Mouse (Mus musculus) thymus, postnatal 14 days (tissue): ENCODE results near the gene Gm9821.

Experiments
- DNase-seq: peaks from one replicate; pipeline ENCODE4 v3.0.0; 2021

Gm9821 gene

DNA sequence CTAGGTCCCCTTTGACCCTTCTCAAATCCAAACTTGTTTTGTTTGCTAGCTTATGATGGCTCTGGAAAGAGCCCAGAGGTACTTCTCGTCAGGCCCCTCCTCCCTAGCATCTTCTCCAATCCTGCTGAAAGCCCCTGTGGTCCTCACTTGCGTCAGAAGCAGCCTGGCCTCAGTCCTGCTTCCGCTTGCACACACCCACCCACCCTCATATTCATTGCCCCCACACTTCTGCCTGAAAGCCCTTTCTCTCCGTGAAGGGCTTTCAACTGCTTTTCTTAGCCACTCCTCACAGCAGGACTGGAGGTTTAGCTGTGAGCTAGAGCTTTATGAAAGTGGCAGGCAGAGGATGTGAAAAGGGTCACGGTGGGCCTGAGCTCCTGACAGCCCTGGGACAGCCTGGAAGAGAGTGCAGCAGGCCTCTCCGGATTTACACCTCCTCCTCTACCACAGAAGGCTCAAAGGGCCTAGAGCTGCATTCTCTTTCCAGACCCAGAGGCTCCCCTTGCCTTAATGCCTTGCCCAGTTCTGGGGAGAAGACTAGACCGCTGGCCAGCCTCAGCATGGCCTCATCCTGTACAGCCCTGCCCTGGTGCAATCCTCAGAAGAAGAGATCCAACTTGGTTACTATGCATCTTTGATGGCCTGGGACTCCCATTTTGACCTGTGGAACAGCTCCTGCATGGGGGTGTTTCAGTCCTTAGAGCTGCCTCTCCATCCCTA lies 28.1 kb downstream of the Gm9821 start:
- no peak for DNase-seq

DNA sequence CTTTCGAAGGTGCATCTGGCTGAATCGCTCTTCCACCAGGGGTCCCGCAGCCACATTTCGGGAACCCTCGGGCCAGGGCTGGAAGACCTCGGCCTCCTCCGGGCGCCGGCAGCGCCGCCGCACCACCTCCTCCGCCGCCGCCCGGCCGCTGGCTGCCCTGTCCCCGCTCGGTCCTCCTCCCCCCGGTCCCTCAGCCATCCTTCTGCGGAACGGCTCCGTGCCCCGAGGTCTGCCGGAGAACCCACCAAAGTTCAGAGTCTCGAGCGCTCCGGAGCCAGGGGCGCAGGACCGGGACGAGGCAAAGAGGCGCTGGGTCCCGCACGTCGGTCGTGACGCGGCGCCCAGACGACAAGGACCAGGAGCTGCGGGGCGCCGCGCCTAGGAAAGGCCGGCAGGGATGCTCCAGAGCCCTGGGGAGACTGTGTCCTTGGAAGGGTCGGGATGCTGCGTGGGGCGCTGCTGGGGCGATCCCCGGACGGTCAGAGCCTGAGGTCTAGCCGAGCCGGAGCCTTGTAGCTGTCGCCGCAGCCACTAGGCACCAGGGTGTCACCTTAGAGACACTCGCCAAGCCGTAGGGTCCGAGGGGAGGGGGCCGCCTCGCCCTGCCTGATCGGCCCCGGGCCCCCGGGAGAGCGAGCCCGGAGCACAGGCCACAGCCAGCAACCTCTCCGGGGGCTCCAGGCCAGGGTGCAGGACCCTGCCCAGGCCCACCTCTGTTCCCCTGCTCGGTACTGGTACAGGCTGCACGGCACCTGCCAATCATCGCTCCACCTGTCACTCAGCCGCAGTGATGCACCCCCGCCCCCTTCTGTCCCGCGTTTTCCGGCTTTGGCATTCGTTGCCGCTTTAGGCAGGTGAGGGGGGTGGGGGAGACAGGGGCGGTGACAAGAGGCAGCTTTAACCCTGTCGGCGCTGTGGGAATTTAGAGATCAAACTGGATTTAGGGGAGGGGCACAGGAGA lies 30.4 kb downstream of the Gm9821 start, which contains the start of gene Dgkz:
Gene Dgkz (minus strand): TSS at position 284 of the 961 bp plus-strand sequence.
- peak; percentile 76 for DNase-seq

DNA sequence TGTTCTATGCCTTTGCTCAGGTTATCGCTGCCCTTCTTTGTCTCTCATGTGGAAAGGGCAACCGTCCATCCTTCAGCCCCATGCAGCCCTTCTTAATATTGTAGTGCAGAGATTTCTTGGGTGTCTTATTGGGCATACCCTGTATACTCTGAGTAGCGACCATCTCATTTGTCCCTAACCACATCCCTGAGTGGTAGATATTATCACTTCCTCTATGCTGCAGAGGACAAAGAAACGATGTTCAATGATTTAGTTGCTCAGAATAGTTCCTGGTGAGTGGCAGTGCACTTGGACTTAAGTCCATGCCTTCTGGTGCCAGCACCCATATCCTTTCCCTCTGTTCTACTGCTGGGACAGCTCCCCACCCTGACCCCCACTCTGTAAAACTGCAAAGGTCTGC lies 32.5 kb downstream of the Gm9821 start:
- DNase-seq = no peak

DNA sequence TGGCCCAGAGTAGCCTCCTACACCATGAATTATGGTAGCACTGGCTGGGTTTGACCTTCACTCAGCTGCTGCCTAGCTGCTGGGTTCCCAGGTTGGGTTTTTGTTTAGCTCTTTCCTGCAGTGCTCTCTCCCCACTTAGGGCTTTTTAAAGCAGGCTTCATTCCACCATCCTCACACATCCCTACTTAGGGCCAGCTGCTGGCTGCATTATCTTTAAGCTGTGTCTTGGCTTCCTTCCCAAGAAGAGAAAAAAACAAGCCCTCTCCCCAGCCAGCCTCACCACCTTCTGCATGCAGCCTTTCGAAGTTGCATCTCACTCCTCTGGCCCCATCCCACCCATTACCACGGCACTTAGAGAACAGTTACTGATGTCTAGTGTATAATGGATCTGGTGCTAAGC lies 33.0 kb downstream of the Gm9821 start:
- no peak for DNase-seq

DNA sequence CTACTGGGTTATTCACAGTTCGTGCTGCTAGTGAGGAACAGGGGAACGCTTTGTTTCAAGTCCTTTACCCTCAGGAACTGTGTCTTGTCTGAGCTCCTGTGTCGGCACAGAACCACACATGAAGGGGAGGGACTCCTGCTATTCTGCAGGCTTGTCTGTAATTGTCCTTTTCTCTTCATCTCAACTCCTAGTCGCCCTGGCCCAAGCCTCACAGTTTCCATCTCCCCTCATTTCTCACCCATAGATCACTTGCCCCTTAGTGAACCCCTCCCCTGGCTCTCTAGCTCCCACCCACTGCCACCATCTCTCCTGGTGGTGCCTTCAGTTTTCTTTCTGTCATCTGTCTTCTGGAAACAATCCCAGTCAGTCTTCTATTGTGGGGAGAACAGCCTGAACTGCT lies 34.7 kb downstream of the Gm9821 start:
- DNase-seq = no peak

DNA sequence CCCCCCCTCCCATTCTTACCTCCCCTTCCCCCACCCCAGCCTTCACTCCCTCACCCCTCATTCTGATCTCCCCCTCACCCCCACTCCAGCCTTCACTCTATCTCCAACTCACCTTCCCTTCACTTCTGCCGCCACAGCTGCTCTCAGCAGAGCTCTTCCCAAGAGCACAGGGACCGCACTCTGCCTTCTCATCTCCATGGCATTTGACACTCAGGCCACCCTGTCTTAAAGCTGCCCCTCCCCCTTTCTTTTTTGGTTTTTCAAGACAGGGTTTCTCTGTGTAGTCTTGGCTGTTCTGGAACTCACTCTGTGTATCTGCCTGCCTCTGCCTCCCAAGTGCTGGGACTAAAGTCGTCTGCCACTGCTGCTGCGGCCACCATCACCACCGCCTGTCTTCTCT lies 35.3 kb downstream of the Gm9821 start:
- no peak for DNase-seq

DNA sequence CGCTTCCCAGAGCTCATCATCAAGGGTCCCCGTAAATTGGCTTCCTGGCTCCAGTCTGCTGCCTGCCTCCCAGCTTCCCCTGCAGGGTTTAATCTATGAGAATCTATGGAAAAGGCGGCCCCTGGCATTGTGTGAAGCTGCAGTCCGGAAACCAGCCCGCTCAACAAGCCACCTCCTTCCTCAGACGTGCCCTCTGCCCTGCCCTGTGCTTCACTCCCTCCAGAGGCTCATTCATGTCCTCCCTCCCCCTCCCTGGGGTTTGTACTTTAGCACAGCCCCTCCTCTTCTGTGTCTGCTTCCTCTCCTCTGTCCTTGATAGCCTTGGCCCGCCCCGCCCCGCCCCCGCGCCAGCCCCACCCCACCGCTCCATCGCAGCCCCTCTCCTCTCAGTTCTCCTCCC lies 38.9 kb downstream of the Gm9821 start:
- DNase-seq = peak; percentile 87

DNA sequence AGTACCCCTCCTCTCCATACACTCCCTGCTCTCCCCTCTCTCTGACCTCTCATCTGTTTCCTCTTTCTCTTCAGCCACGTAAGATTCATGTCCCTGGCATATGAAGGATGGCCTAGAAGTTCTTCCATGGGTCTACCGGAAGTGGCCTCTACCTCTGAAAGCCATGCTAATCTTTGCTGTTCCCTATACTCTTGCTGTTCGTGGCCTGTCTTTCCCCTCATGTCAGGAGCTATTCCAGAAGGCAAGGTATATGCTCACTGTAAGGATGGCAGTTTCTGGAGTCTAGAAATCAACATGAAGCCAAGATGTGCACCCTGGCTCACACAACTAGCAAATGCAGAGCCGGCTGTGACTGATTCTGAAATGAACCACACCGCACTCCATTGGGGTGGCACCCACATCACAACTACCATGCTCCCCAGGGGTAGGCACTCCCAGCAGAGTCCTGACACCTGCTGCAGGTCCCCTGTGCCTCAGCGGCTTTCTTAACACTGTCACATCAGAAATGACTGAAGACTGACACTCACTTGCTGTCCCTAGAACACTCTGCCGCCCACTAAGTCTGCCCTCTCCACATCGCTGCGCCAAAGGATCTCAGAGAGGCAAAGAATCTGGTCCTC lies 39.5 kb downstream of the Gm9821 start:
- DNase-seq = peak; percentile 39

DNA sequence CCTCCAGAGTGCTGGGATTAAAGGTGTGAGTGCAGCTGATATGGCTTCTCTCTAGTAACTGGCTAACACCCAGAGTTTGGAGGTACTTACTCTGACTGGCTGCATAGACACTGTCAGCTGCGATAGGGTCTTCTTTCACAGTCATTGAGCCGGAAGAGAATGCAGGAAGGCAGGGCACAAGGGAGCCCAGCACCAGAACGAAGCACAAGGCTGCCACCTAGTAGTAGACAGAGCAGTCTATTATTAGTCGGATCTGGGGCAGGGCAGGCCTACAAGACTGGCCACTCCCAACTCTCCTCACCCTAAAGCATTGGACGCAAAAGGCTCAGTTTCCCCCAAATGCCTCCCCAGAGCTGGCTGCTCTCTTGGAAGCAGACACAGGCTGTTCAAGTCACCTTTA lies 40.6 kb downstream of the Gm9821 start:
- DNase-seq = peak; percentile 57

DNA sequence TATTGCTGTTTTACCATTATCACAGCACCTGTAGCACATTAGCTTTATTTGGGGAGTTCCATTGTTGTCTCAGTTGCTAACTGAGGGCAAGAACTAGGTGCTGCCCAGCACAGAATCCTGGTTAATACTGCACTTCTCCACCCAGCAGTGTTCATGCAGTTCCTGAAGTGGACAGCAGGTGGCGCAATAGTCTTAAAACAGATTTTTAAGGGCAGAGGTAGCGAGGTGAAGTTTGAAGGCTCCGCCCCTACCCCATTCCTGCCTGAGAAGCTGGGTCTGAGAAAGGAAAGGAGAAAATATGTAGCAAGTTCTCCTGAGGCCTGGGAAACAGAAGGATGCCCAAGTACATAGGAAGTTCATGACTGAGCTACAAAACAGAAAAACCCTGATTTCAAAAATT lies 42.0 kb downstream of the Gm9821 start:
- DNase-seq = peak; percentile 86

DNA sequence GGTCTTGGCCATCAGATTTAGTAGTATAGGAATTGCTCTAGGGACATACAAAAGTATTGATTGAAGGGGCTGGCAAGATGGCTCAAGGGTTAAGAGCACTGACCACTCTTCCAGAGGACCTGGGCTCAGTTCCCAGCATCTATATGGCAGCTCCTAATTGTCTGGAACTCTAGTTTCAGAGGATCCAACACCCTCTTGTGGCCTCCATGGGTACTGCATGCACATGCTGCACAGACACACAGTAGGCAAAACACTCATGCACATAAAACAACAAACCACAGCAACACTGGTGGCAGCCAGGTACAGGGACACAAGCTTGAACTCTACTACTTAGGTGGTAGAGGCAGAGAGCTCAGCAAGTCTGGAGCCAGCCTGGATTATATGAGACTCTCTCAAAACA lies 44.2 kb downstream of the Gm9821 start:
- peak; percentile 29 for DNase-seq

DNA sequence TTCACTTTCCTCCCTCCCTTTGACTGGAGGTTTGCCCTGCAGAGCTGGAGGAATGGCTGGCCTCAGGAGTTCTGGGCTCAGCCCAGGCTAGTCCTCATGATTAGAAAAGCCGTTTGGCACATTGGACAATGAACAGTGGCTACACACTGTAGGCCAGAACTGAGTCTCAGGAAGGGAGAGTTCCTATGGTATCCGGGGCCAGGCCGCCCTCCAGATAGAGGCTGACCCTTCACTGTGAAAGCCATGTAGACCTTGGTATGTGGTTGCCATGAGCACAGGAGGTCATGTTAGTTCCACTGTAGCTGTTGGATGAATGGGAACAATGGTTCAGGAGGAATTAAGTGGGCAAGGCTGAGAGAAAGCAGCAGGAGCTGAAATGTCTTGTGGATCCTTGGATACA lies 47.9 kb downstream of the Gm9821 start:
- DNase-seq = no peak

DNA sequence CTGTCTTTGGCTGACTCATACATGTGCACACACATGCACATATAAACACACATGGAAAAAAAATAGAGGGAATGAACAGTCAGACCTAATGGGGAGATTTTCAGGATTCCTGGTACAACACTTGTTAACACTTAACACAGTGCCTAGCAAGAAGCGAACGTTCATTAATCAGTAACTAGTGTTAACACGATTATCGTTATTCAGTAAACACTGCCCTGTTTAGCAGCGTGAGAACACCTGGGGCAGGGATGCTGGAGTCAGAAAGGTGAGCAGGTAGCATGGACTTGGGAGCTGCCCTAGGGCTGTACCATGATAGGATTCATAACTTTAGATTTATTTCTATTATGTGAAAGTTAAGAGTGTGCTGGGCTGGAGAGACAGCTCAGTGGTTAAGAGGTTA lies 50.5 kb downstream of the Gm9821 start:
- DNase-seq = no peak
